Mouse (Mus musculus) cerebellum, adult 2 months (tissue): ENCODE measurements around the gene Meaf6.

Experiments used
- CTCF ChIP-seq: fragments of 200-500 bp; IDR thresholded peaks from 2 replicates; pipeline ENCODE4 v1.5.1; 2011; ENCODE audit warnings: low read depth, mild to moderate bottlenecking, control low read depth, low read length, moderate library complexity, borderline replicate concordance; ENCODE audit not compliant: insufficient read depth
- POLR2A ChIP-seq: fragments of 200-500 bp; IDR thresholded peaks from 2 replicates; pipeline ENCODE4 v1.6.1; 2011; ENCODE audit warnings: low read length, control low read depth, borderline replicate concordance; ENCODE audit not compliant: insufficient read depth

DNA sequence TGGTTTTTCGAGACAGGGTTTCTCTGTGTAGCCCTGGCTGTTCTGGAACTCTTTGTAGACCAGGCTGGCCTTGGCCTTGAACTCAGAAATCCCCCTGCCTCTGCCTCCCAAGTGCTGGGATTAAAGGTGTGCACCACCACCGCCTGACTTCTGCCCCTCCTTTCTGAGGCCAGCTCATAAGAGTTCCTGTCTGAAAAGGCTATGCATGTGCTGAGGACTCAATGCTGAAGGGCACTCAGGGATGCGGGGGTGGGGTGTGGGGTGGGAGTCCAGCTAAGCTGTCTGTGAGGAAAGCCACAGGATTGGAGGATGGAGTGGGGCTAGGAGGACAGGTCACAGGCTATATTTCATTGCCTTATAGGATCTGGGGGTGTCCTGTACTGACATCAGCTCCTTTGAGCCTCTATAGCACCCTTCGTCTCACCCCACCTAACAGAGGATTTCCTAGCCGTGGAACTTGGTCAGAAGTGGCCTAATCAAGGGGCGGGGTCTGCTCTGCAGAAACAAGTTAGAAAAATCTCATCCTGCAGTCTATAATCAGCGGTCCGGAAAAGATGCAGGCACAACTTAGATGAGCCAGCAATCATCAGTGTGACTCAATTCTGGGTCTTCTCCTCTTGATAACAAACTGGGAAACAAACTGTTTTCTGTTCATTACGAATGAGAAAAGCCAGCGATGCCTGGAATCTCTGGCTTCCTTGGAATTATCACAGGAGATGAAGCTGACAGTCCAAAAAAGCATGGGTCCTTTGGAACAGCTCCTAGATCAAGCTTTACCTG, 50.3 kb downstream of the Meaf6 start:
- TF ChIP-seq POLR2A (no peak), CTCF (no peak)
